Mouse (Mus musculus) mouse embryonic stem cell (cell line): ENCODE results near the gene Pdzd7.

Experiments
- in situ Hi-C, 2 experiments: fragments of 300-500 bp; cut with MboI; formaldehyde crosslinking; loops; 1 replicate in 1 of 2; 3 replicates in 1 of 2; pipeline ENCODE4 v1.14.3; 2019 to 2020; ENCODE audit warnings: low sequenced_read_pairs in 2 of 2, low pct_unique_long_range_greater_than_20kb in 1 of 2, mixed read lengths in 1 of 2; ENCODE audit not compliant: unreplicated experiment in 1 of 2

Pdzd7 gene

DNA sequence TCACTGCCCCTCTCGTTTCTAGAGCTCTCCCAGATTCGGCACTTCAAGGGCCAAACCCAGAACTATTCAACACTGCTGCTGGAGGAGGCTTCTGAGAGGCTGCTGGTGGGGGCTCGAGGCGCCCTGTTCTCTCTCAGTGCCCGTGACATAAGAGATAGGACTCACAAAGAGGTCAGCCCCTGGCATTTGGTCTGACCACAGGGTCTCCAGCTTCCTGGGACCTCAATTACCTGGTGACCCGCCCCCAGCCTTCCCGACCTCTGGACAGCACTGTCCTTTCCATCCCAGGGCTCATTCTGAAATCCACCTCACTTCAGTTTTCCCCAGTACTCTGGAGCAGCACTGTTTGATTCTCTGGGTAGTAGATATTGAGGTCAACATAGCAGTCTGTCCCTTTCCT is 52.8 kb downstream of the Pdzd7 start:
- in situ Hi-C loops: no loop called here

DNA sequence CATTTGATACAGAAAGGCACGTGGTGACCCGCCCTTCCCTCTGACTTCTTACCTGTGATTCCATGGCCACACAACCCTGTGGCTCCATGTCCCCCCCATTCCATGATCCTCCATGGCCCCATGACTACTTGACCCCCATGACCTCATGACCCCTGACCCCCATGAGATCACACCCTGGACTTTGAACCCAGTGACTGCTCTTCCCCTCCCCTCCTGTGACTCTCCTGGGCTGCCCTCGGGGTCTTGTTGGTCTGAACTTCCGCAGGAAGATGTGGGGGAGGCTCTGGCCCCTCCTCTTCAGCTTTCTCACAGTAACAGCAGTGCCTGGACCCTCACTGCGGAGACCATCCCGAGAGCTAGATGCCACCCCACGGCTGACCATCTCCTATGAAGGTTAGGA is 53.3 kb downstream of the Pdzd7 start:
- in situ Hi-C loops: no loop called here

DNA sequence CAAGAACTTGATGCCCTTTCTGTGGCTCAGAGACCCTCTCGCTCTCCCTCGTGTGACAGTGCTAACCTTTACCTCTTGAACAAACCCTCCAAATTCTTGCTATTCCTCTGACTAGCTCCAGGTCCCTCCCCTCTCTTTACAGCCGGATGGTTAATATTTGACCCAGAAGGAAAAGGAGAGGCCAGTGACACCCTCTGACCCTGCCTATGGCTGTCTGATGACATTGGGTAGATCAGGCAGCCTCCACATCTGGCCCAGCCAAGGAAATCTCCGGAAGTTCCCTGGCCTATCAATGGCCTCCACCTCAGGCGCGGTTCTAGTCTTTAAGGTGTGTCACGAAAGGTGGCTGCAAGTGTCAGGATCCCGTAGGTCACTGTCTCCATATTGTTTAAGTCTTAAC is 54.5 kb downstream of the Pdzd7 start:
- in situ Hi-C loops: no loop called here

DNA sequence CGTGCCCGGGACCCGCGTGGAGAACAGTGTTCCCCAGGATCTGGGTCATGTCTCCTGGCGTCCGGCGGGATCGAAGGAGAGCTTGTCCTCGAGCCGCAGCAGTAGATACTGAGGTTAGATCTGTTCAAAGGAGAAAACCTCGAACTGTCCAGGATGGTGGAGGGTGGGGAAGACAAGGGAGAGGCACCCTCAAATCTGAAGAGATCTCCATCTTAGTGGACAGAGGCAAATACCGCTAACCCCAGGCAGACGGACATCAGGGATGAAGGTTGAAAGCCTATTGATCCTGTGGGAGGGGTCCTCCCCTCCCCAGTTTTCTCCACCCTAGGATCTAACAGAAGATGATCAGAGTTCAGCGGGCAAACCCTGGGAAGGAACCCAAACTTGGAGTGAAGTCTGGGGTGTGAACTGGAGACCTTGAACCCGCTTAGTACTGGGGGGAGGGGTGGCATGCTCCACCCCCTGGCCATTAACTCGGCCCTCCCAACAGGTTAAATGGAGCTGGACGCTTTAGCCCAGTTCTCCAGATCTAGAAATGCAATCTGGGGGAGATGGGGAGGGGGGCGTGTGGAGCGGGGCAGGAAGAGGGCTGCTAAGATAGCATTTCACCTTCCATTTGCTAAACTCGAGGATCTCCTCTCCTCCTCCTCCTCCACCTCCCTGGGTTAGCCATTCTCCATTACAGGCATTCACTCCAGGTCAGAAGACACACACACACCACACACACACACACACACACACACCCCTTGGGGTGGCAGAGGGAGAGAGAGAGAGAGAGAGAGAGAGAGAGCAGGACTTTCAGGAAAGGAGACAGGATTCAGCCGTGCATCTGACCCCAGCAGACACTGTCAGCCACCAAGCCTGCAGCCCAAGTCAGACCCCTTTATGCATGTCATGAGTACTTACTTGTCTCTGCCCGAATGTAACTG is 55.7 kb downstream of the Pdzd7 start:
- in situ Hi-C loops: no loop called here

DNA sequence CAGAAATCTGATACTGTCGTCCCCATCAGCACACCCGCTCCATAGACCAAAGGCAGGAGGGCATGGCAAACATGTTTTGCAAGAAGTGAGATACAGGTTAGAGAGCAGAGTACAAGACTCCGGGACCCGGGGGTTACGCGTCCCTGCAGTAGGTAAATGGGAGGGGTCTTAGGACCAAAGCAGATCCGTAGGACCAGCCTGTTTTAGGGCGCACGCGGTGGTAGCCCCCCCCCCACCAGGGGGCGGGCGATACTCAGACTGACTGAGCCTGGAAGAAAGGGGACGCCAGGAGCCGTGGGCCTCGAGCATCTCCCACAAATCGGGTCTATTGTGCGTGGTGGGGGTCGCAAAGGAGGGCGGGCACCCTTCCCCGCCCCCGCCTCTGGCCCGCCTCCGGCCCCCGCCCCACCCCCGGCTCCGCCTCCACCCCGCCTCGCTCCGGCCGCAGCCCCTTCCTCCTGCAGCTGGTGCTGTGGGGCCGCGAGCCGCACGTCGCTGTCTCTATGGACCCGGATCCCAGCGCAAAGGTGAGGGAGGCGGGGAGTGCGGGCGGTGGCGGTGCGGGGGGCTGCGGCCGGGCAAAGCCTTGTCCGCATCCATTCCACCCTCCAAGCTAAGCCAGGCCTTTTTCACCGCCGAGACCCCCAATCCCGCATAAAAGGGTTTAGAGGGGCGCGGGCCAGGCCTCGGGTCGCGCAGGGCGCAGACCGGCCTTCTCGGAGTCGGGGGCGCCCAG is 56.5 kb downstream of the Pdzd7 start, which contains the start of gene Sema4g:
TSS of gene Sema4g (plus strand) at position 271 of the 736 bp plus-strand sequence.
- in situ Hi-C loops: no loop called here

DNA sequence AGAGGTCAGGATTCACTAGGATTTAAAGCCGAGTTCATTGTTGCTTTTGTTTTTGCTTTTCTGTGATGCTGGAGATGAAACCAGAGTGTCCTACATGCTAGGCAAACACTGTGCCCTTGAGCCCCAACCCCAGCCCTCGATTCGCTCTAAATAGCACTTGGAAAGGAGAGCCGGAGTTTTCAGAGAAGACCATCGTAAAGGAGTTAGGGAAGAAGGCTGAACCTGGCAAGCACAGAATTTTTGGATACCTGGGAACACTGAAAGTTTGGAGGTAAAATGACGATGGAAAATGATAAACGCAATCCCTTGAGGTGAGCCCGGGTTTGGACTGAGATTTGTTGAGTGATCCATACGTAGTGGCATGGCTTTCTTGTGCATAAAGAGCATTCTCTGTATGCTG is 57.2 kb downstream of the Pdzd7 start:
- in situ Hi-C loops: no loop called here

DNA sequence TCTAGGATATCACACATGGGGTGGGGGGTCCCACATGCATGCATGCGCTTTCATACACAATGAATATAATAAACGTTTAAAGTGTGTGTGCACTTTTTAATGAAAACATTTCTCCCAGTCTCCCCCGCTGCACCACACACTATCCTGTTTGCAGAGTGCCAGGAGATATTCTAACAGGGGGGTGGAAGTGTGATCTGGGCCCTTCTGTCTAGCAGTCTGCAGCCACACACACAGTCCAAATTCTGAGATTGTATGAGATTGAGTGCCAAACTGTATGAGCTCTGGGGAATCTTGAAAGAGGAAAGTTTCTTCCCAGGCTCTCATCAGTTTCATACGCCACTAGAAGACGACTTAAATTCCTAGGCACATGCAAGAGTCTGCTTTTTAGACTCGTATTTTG is 57.7 kb downstream of the Pdzd7 start:
- in situ Hi-C loops: no loop called here

DNA sequence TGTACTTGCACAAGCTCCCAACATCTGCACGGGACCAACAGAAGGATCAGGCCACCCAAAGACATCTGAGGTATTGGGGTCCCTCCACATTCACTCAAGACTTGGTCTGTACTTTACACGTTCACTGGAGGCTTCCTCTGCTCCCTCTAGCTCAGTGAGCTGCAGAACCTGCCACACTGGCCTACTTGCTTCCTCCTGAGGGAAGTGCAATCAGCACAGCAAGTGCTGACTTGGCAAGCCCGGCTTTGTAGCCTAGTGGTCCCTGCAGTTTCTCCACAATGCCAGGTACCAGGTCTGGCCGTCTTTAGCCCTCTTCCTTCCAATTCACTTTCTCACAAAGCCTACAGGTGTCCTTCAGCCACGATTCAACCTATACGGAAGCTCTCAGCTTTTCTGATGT is 58.5 kb downstream of the Pdzd7 start:
- in situ Hi-C loops: no loop called here

DNA sequence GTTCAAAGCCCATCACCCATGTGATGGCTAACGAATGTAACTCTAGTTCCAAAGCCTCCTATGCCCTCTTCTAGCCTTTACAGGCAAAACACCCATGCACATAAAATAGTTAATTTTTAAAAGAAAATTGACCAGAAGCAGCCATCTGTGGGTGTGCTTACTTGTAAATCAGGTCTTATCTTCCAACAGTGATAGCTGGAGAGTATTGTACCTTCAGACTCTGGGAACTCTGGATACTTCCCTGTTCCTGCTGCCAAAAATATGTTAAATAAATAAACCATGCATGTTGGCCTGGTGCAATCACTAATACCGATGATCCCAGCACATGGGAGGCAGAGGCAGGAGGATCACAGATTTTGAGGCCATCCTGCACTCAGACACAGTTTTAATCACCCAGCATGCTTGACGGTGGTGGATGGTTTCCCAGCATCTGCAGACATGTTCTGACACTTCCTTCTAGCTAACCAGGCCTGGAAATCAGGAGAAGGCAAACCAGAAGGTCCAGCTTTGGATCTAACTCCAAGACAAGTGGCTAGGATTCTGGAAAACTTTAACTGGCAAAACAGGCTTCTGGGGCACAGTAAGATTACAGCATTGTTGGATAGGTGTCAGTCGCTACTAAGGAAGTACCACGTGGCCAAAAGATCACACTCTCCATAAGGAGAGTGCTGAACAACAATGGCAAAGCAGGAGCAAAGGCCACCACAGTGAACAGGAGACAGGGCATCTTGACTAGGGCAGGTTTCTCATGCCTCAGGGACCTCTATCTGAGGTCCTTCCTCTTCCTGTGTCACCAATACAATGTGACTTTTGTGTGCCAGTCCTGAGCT is 60.1 kb downstream of the Pdzd7 start:
- in situ Hi-C loops: no loop called here

DNA sequence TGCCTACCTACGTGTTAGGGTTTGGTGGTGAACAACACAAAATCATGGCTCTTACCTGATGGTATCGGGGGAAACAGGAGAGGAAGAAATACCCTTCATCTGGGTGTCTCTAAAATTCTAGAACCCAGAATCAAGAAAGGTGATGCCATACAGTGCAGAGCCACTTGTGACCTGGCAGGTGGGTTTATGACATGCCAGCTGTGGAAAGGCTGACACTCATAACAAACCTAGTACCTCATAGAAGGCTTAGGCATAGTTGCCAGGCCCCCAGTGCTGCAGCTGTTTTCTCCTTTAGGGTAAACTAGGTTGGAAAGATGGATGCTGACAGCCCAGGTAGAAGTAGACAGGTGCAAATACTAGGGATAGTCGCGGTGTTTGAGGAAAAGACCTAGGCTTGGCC is 61.1 kb downstream of the Pdzd7 start:
- in situ Hi-C loops: no loop called here

DNA sequence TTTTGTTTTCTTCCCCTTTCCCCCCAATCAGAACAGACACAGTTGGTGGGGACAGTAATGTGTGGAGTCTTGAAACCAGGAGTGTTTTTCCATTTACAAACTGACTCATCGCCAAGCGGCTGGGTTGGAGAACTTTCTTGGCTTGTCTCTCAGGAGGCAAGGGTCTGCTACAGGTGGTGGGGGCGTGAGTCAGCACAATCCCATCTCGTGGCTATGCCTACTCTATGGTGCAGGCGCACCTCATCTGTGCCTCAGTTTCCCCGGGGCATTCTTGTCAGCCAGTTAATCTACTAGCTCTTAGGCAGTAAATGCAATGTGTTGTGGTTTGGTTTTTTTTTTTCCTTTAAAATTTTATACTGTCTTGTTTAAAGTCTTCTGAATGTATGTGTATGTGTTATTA is 62.2 kb downstream of the Pdzd7 start:
- in situ Hi-C loops: no loop called here

DNA sequence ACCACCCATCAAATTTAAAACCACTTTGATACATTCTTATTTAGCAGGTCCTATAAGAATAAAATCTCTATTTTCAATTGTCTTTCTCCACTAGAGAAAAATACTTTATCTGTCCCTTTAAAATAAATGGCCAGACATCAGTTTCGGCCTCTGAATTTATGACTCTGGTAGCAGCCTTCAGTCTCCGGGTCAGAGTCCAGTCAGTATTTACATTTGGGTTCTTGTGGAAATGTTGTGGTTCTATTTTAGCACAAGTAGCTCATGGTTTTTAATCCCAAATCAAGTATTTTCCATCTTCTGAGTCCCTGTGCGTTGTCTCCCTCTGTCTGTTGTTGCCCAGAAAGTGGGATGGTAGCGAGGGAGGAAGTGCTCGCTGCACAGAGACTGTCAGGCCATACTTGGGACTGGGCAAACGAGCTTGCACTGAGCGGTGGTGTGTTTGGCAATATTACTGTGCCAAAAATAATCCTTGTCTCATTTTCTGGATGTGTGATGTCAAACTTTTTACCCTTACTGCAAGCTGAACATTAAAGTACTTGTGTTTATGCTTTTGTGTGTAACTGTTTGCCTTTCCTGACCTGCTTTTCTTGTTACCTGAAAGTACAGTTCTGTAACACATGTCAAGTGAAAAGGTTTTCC is 62.9 kb downstream of the Pdzd7 start:
- in situ Hi-C loops: no loop called here

DNA sequence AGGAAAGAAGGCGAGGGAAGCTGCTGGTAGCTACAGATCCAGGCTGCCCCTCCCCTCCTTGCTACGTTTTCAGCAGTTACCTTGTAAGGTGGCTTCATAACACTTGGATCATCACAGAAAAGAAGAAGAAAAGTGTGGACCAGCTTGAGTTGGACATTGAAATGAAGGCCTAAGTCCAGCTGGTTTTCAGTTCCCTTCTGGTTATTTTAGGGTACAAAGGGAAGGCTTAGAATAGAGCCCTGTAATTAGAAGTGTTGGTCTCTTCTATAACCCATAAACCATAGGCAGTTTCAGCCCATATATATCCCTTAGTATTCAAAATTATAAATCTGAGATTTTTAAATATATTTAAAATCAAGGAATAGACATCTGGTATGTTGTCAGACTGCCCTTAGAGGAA is 64.7 kb downstream of the Pdzd7 start:
- in situ Hi-C loops: no loop called here

DNA sequence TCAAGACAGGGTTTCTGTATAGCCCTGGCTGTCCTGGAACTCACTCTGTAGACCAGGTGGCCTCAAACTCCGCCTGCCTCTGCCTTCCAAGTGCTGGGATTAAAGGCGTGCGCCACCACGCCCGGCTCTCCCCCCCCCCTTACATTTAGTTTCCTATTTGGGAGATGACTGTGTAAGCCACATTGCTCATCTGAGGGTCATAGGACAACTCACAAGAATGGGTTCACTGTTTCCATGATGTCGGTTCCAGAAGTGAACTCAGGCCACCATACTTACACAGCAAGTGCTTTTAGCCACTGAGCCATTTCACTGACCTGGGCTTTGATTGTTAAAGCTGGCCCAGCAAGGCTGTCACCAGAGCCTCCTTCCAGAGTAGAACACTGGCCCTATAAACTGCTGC is 68.4 kb downstream of the Pdzd7 start:
- in situ Hi-C loops: no loop called here
